Comparison of ENCODE assay signal across 8 mouse cellular contexts in genomic region chr2:153240701-153241235, GRCm38 (mm10). TPM values are rescaled to one million over a fixed set of nuclear protein-coding genes. Genes with fewer than 3 reads are reported as not detected.
DNase-seq lines count a peak whose midpoint lies in the region; ATAC-seq and TF ChIP-seq lines count a peak whose summit lies in the region.

No protein-coding gene starts in this region.

- TF ChIP-seq POLR2A in kidney, adult 2 months (IDR thresholded peaks at IDR 0.05; ENCODE audit: low read depth, low read length) = no peak

- ATAC-seq in midbrain, embryonic 13.5 days = peak; percentile 53

- peak; percentile 16 for DNase-seq in kidney, adult 2 months
- no peak for DNase-seq in kidney, adult 11 months
- peak; percentile 36 for DNase-seq in adrenal gland, postnatal 14 days
- peak; percentile 17 for DNase-seq in forelimb bud, embryonic 11.5 days (ENCODE audit: low read depth, low spot score)
- DNase-seq in limb, embryonic 10.5 days (ENCODE audit: low spot score) = no peak
- peak; percentile 68 for DNase-seq in thymus, postnatal 14 days
- no peak for DNase-seq in right cerebral cortex, adult 2 months (ENCODE audit: low spot score in 2 of 2)

- no peak for TF ChIP-seq CTCF in kidney, adult 2 months (conservative IDR thresholded peaks at IDR 0.05; ENCODE audit: insufficient read depth, insufficient read length, low read depth, low read length)

- H3K4me2 ChIP-seq in midbrain, embryonic 13.5 days (replicated peaks) = peak overlapping the region; percentile 94

- no peaks in the 10 kb centered on the region for H3K9me3 ChIP-seq in limb, embryonic 10.5 days (replicated peaks)
- H3K9me3 ChIP-seq in midbrain, embryonic 13.5 days = no peaks in the 10 kb centered on the region

- no peaks in the 10 kb centered on the region; the same call in 1 of the 2 replicates for H3K36me3 ChIP-seq in kidney, adult 2 months (ENCODE audit: control insufficient read depth, insufficient read depth, low read length)
- peaks cover 56% of the 10 kb centered on the region for H3K36me3 ChIP-seq in limb, embryonic 10.5 days
- H3K36me3 ChIP-seq in midbrain, embryonic 13.5 days = peaks cover 17% of the 10 kb centered on the region

- H3K27me3 ChIP-seq in kidney, adult 2 months (replicated peaks; ENCODE audit: control insufficient read depth, insufficient read depth, low read length) = no peaks in the 10 kb centered on the region
- no peaks in the 10 kb centered on the region for H3K27me3 ChIP-seq in limb, embryonic 10.5 days (ENCODE audit: low read depth, poor library complexity, severe bottlenecking)
- no peaks in the 10 kb centered on the region for H3K27me3 ChIP-seq in midbrain, embryonic 13.5 days

- peak overlapping the region; percentile 75 for H3K27ac ChIP-seq in kidney, adult 2 months (ENCODE audit: insufficient read depth, low read depth, low read length)
- peak overlapping the region; percentile 99 for H3K27ac ChIP-seq in limb, embryonic 10.5 days
- H3K27ac ChIP-seq in midbrain, embryonic 13.5 days = peak overlapping the region; percentile 89

- H3K4me1 ChIP-seq in kidney, adult 2 months (ENCODE audit: control insufficient read depth, insufficient read depth, low read length) = peaks cover 4% of the 10 kb centered on the region; the same call in 1 of the 2 replicates
- H3K4me1 ChIP-seq in limb, embryonic 10.5 days = peaks cover 44% of the 10 kb centered on the region
- H3K4me1 ChIP-seq in midbrain, embryonic 13.5 days (replicated peaks) = peaks cover 60% of the 10 kb centered on the region

- under 1% methylated on average over 33 of the region's 33 CpGs for WGBS in kidney, adult 2 months
- WGBS in limb, embryonic 10.5 days = under 1% methylated on average over 33 of the region's 33 CpGs
- under 1% methylated on average over 33 of the region's 33 CpGs for WGBS in midbrain, embryonic 13.5 days

- peak overlapping the region; percentile 99 for H3K9ac ChIP-seq in midbrain, embryonic 13.5 days (replicated peaks)

- peak overlapping the region; percentile 98 for H3K4me3 ChIP-seq in kidney, adult 2 months (ENCODE audit: insufficient read depth, low read depth, low read length)
- H3K4me3 ChIP-seq in limb, embryonic 10.5 days = peak overlapping the region; percentile 99
- H3K4me3 ChIP-seq in midbrain, embryonic 13.5 days (replicated peaks) = peak overlapping the region; percentile 97

RNA-seq across cellular contexts. Expression of gene Plagl2, which starts 0.5 kb away (rescaled TPM):
- polyA plus RNA-seq in kidney, adult 2 months (2012; rRNA removed) = 4.3 and 4.4 TPM in 2 replicates
- 9.3 and 10.6 TPM in 2 replicates for total RNA-seq in adrenal gland, postnatal 14 days (2021)
- polyA plus RNA-seq in limb, embryonic 10.5 days (2016; fragmentation: Nextera tagmentation; extraction: Ambion mirVana) = 24.6 and 27.3 TPM in 2 replicates
- 10.1 and 10.8 TPM in 2 replicates for polyA plus RNA-seq in midbrain, embryonic 13.5 days (2015; fragmentation: Nextera tagmentation; extraction: Ambion mirVana)

RNA-seq across cellular contexts. Expression of gene Pofut1, which starts 0.6 kb away (rescaled TPM):
- polyA plus RNA-seq in kidney, adult 2 months (2012; rRNA removed) = 17.5 and 19.9 TPM in 2 replicates
- 29.4 and 32.2 TPM in 2 replicates for total RNA-seq in adrenal gland, postnatal 14 days (2021)
- polyA plus RNA-seq in limb, embryonic 10.5 days (2016; fragmentation: Nextera tagmentation; extraction: Ambion mirVana) = 5.9 and 6.1 TPM in 2 replicates
- polyA plus RNA-seq in midbrain, embryonic 13.5 days (2015; fragmentation: Nextera tagmentation; extraction: Ambion mirVana) = 5.4 and 5.7 TPM in 2 replicates

RNA-seq across cellular contexts. Expression of gene Tspyl3, which starts 15.5 kb away (rescaled TPM):
- 2.2 and 2.3 TPM in 2 replicates for polyA plus RNA-seq in kidney, adult 2 months (2012; rRNA removed)
- total RNA-seq in adrenal gland, postnatal 14 days (2021) = 3.2 and 4.7 TPM in 2 replicates
- 5.8 and 9.9 TPM in 2 replicates for polyA plus RNA-seq in limb, embryonic 10.5 days (2016; fragmentation: Nextera tagmentation; extraction: Ambion mirVana)
- polyA plus RNA-seq in midbrain, embryonic 13.5 days (2015; fragmentation: Nextera tagmentation; extraction: Ambion mirVana) = 22.3 and 23.5 TPM in 2 replicates

RNA-seq across cellular contexts. Expression of gene Kif3b, which starts 50.4 kb away (rescaled TPM):
- 10.1 and 10.9 TPM in 2 replicates for polyA plus RNA-seq in kidney, adult 2 months (2012; rRNA removed)
- total RNA-seq in adrenal gland, postnatal 14 days (2021) = 22.5 and 24.4 TPM in 2 replicates
- polyA plus RNA-seq in limb, embryonic 10.5 days (2016; fragmentation: Nextera tagmentation; extraction: Ambion mirVana) = 4.8 and 5.4 TPM in 2 replicates
- polyA plus RNA-seq in midbrain, embryonic 13.5 days (2015; fragmentation: Nextera tagmentation; extraction: Ambion mirVana) = 15.4 and 15.6 TPM in 2 replicates

Comparison
In these comparisons a context has a peak if more than half of its experiments do, and no peak if none do; other contexts are left out.
1. DNase-seq: peak in kidney, adult 2 months (single experiment), adrenal gland, postnatal 14 days (single experiment), forelimb bud, embryonic 11.5 days (single experiment) and thymus, postnatal 14 days (single experiment); none in kidney, adult 11 months (single experiment), limb, embryonic 10.5 days (single experiment) and right cerebral cortex, adult 2 months (0 of 2).
2. Peak in every context shown above with its lines, with median percentiles within 50 percentile points of each other: H3K27ac ChIP-seq and H3K4me3 ChIP-seq.